In the genomic region with DNA sequence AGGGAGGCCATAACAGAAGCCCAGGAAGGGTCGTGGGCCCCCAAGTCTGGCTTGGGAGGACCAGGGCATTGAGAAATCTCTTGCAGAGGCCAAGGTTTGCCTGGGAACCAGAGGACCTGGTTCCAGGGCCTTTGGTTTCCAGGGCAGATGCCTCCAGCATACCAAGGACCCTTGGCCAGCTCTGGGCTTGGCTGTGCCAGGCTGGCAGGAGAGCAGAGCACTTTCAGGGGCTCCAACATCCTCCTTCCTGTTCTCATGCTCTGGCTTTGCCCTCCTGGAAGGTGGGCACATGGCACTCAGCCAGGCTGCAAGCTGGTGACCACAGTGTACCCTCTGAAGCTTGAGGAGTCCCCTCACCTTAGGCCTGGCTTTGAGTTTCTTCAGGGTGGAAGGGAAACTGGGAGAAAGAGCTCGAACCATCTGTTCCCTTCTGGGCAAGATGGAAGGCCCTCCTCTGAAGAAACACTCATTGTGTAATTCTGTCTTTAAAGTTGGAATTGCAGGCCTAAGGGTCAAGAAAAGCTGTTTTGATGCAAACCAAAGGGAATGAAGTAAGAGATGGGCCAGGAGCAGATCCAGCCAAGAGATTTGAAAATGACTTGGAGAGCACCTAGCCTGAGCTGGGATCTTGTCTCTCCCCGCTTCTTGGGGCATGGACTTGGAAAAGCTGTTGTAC, we compare ENCODE assay signal across 18 mouse cellular contexts. TPM values are rescaled to one million over a fixed set of nuclear protein-coding genes. Genes with fewer than 3 reads are reported as not detected.
DNase-seq lines count a peak whose midpoint lies in the region; TF ChIP-seq lines count a peak whose summit lies in the region.
"Had no signal": no experiment of that assay in that cellular context is flagged by ENCODE, and none has a peak within 500 bp of the region (broad histone marks: within the 10 kb centered on the region; RNA-seq: fewer than 3 reads in every experiment).

No protein-coding gene starts in this region.

- peak; percentile 52 to 67 for DNase-seq in cerebellum, postnatal 10 days
- DNase-seq in cerebellum, adult 11 months: no peak
- peak; percentile 63 to 72 for DNase-seq in layer of hippocampus, adult 8-10 months (ENCODE audit: low spot score in 2 of 2)
- no peak for DNase-seq in layer of hippocampus, adult 9-11 months
- peak; percentile 24 for DNase-seq in lung, postnatal 36 days
- no peak for DNase-seq in lung, postnatal 25 days (ENCODE audit: low spot score)
- DNase-seq in MN1 (ENCODE audit: low spot score): no peak
- DNase-seq: adrenal gland, postnatal 10 days; cerebellum, adult 11-12 months; gastrocnemius, postnatal 14 days; kidney, postnatal 4 days; liver; lung, postnatal 10 days had no signal

- peaks cover 15% of the 10 kb centered on the region for H3K4me1 ChIP-seq in cortical plate, adult 2 months (ENCODE audit: control insufficient read depth, insufficient read depth, low read length)
- H3K4me1 ChIP-seq: forebrain, embryonic 15.5 days had no signal

- H3K27ac ChIP-seq in cortical plate, adult 2 months (ENCODE audit: insufficient read depth, low read length): peak overlapping the region; percentile 77
- H3K27ac ChIP-seq: forebrain, embryonic 15.5 days; hindbrain, embryonic 13.5 days; kidney, embryonic 15.5 days; neural tube, embryonic 15.5 days had no signal

- no peak for TF ChIP-seq POLR2A in cortical plate, adult 2 months (IDR thresholded peaks at IDR 0.05; ENCODE audit: extremely low read depth, insufficient read depth, low read length)

- no peak overlapping the region for H3K4me3 ChIP-seq in cortical plate, adult 2 months (ENCODE audit: insufficient read depth, low read length)
- H3K4me3 ChIP-seq: forebrain, embryonic 15.5 days; hindbrain, embryonic 13.5 days; kidney, embryonic 15.5 days; neural tube, embryonic 15.5 days had no signal

- no peak for TF ChIP-seq CTCF in cortical plate, adult 2 months (IDR thresholded peaks at IDR 0.05; ENCODE audit: extremely low read depth, insufficient read depth, low read length)

RNA-seq across cellular contexts. Expression of a gene that starts 10.3 kb away (rescaled TPM):
- total RNA-seq in layer of hippocampus, adult 8-10 months (2022): 100 to 1,000 TPM; 258 to 295 (median 273) TPM
- 235 and 243 TPM in 2 replicates for polyA plus RNA-seq in cortical plate, adult 2 months (2012; rRNA removed)

Comparison
In these comparisons a context has a peak if more than half of its experiments do, and no peak if none do; other contexts are left out.
1. DNase-seq: peak in cerebellum, postnatal 10 days (2 of 2), layer of hippocampus, adult 8-10 months (2 of 2) and lung, postnatal 36 days (single experiment); none in cerebellum, adult 11 months (single experiment), layer of hippocampus, adult 9-11 months (single experiment), lung, postnatal 25 days (single experiment) and MN1 (single experiment).